Mouse (Mus musculus) embryo, embryonic 10.5 days (tissue): ENCODE data around the gene Msmb.

Experiments used
- DNase-seq: peaks from one replicate; pipeline ENCODE4 v3.0.0-alpha.2; 2015; ENCODE audit warnings: low spot score

The Msmb gene

GRCm38 (mm10) chr14:32145809-32146511 is 4.1 kb downstream of the Msmb start:
- DNase-seq = no peak

- DNase-seq = no peak
Measured at GRCm38 (mm10) chr14:32146578-32146977, 4.8 kb downstream of the Msmb start.

GRCm38 (mm10) chr14:32150872-32151271 is 9.0 kb downstream of the Msmb start:
- no peak for DNase-seq

- DNase-seq = no peak
Measured at GRCm38 (mm10) chr14:32152243-32152965, 10.6 kb downstream of the Msmb start.

- DNase-seq = no peak
Measured at GRCm38 (mm10) chr14:32153156-32153555, 11.3 kb downstream of the Msmb start.

- no peak for DNase-seq
Measured at GRCm38 (mm10) chr14:32154758-32155157, 12.9 kb downstream of the Msmb start.

GRCm38 (mm10) chr14:32159150-32159670 is 17.4 kb downstream of the Msmb start:
- DNase-seq = peak; percentile 13

- peak; percentile 100 for DNase-seq
Measured at GRCm38 (mm10) chr14:32159690-32160246, 17.9 kb downstream of the Msmb start, which contains the start of gene Ncoa4. Ncoa4 (plus strand) TSS chr14:32159865.

GRCm38 (mm10) chr14:32160563-32160962 is 18.7 kb downstream of the Msmb start:
- no peak for DNase-seq

GRCm38 (mm10) chr14:32161090-32161885 is 19.5 kb downstream of the Msmb start:
- DNase-seq = no peak

- DNase-seq = no peak
Measured at GRCm38 (mm10) chr14:32162231-32162630, 20.4 kb downstream of the Msmb start.

GRCm38 (mm10) chr14:32163203-32163888 is 21.5 kb downstream of the Msmb start:
- DNase-seq = no peak

- no peak for DNase-seq
Measured at GRCm38 (mm10) chr14:32164173-32165051, 22.6 kb downstream of the Msmb start.

GRCm38 (mm10) chr14:32165278-32166061 is 23.6 kb downstream of the Msmb start:
- peak; percentile 79 for DNase-seq

- DNase-seq = no peak
Measured at GRCm38 (mm10) chr14:32166062-32166441, 24.2 kb downstream of the Msmb start.

- DNase-seq = no peak
Measured at GRCm38 (mm10) chr14:32166840-32167239, 25.0 kb downstream of the Msmb start.

GRCm38 (mm10) chr14:32167326-32167725 is 25.5 kb downstream of the Msmb start:
- DNase-seq = no peak

GRCm38 (mm10) chr14:32168653-32169231 is 26.9 kb downstream of the Msmb start:
- no peak for DNase-seq

- no peak for DNase-seq
Measured at GRCm38 (mm10) chr14:32170137-32170536, 28.3 kb downstream of the Msmb start.
